Mouse (Mus musculus): ENCODE results near the gene Arhgap23. TPM values are rescaled to one million over a fixed set of nuclear protein-coding genes. Genes with fewer than 3 reads are reported as not detected.

The Arhgap23 gene
- total and polyA plus RNA-seq, 2 experiments from 2014 or later, result 9.6 to 80.2 TPM

DNA sequence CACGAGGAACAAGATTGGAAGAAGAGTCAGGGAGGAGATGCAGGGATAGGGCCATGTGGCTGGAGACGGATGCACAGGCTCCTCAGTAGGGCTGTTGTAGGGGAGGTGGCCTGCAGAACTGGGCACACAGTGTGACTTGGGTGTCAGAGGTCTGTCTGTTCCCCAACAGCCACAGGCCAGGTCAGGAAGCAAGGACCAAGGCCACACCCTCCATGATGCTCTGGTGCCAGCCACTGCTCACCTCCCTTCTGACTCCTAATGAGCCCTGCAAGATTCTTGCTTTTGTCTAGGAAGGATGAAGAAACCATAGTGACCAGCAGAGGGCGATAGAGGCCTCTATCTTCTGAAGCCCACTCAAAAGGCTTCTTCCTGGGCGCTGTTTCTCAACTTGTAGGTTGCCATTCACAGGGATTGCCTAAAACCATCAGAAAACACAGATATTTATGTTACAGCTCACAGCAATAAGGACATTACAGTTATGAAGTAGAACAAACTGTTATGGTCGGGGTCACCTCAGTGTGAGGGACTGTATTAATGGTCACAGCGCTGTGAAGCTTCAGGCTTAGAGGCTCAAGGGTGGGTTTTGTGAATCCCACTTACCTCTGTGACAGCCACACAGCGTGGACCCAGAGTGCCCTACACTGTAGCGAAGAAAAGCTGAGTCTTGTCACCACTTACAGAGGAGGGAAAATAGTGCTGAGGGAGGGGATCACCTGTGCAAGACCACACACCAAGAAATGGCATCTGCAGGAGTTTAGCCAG is 61.2 kb downstream of the Arhgap23 start:
- H3K27ac ChIP-seq (ENCODE audit: low read depth, low read length), result no peak overlapping the region

DNA sequence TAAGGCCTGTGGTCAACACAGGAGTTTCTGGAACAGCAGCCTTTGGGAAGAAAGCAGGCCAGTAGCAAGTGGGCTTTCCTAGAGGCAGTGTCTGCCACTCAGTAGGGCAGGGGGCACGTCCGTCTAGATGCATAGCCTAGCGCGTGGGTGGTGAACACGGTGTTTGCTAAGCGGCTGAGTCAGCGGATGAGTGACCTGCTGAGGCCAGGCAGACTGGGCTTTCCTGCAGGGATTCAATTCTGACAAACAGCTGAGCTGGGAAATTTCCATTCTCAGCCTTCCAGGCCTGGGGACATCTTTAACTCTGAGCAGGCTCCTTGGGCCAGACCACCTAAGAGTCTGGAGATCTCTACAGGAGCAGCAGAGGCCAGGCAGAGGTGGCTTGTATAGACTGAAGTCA is 62.1 kb downstream of the Arhgap23 start:
- Histone ChIP-seq H3K36me3 (ENCODE audit: insufficient read depth, low read length) (peaks cover 64% of the 10 kb centered on the region), H3K4me3 (ENCODE audit: low read depth, low read length) (no peak overlapping the region), H3K27me3 (ENCODE audit: insufficient read depth, low read length) (no peaks in the 10 kb centered on the region), H3K27ac (ENCODE audit: low read depth, low read length) (no peak overlapping the region), H3K4me1 (ENCODE audit: insufficient read depth, low read length) (no peaks in the 10 kb centered on the region), H3K9me3 (ENCODE audit: low read length) (no peaks in the 10 kb centered on the region), H3K9ac (replicated peaks; ENCODE audit: low read length, poor library complexity, severe bottlenecking) (no peak overlapping the region), H3K4me2 (ENCODE audit: low read depth, low read length, poor library complexity, severe bottlenecking) (no peak overlapping the region)
- no peak for ATAC-seq (ENCODE audit: low FRiP score)
- 80% methylated on average over 7 of the region's 7 CpGs for WGBS
- no peak for DNase-seq (ENCODE audit: low spot score)
- TF ChIP-seq CTCF (IDR thresholded peaks at IDR 0.05), result no peak

More for the DNA sequence above, 61.2 kb downstream of the Arhgap23 start:
- Histone ChIP-seq H3K27me3 (ENCODE audit: insufficient read depth, low read length) (no peaks in the 10 kb centered on the region), H3K9me3 (ENCODE audit: low read length) (no peaks in the 10 kb centered on the region), H3K9ac (replicated peaks; ENCODE audit: low read length, poor library complexity, severe bottlenecking) (no peak overlapping the region), H3K4me1 (ENCODE audit: insufficient read depth, low read length) (no peaks in the 10 kb centered on the region), H3K36me3 (ENCODE audit: insufficient read depth, low read length) (peaks cover 59% of the 10 kb centered on the region), H3K4me3 (ENCODE audit: low read depth, low read length) (no peak overlapping the region), H3K4me2 (ENCODE audit: low read depth, low read length, poor library complexity, severe bottlenecking) (no peak overlapping the region)
- TF ChIP-seq CTCF (IDR thresholded peaks at IDR 0.05), result peak; percentile 94
- 0 out of 2 replicates have a peak, but pooled peaks have one; percentile 20 for ATAC-seq (ENCODE audit: low FRiP score)
- peak; percentile 91 for DNase-seq (ENCODE audit: low spot score)
- 52% methylated on average over 8 of the region's 8 CpGs for WGBS

DNA sequence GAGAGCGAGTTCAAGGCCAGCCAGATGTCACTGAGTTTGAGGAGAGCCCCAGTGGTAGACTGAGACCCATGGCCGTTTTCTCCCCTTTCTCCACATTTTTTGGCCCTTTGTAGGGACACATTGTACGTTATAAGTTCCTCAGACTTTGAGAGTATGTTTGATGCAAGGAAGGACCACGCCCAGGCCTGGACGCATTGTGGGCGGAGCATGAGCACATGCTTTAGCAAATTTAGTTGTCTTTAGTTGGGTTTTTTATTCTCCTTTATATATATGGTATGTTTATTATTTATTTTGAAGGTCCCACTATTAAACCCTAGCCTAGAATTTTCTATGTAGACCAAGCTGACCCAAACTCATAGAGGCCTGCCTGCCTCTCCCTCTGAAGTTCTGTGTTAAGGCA is 63.0 kb downstream of the Arhgap23 start:
- Histone ChIP-seq H3K36me3 (ENCODE audit: insufficient read depth, low read length) (peaks cover 68% of the 10 kb centered on the region), H3K4me2 (ENCODE audit: low read depth, low read length, poor library complexity, severe bottlenecking) (no peak overlapping the region), H3K9ac (replicated peaks; ENCODE audit: low read length, poor library complexity, severe bottlenecking) (no peak overlapping the region), H3K4me3 (ENCODE audit: low read depth, low read length) (no peak overlapping the region), H3K4me1 (ENCODE audit: insufficient read depth, low read length) (no peaks in the 10 kb centered on the region), H3K27me3 (ENCODE audit: insufficient read depth, low read length) (no peaks in the 10 kb centered on the region), H3K27ac (ENCODE audit: low read depth, low read length) (no peak overlapping the region), H3K9me3 (ENCODE audit: low read length) (no peaks in the 10 kb centered on the region)
- 91% methylated on average over 6 of the region's 6 CpGs for WGBS
- no peak for DNase-seq (ENCODE audit: low spot score)
- no peak for TF ChIP-seq CTCF (IDR thresholded peaks at IDR 0.05)
- no peak for ATAC-seq (ENCODE audit: low FRiP score)

DNA sequence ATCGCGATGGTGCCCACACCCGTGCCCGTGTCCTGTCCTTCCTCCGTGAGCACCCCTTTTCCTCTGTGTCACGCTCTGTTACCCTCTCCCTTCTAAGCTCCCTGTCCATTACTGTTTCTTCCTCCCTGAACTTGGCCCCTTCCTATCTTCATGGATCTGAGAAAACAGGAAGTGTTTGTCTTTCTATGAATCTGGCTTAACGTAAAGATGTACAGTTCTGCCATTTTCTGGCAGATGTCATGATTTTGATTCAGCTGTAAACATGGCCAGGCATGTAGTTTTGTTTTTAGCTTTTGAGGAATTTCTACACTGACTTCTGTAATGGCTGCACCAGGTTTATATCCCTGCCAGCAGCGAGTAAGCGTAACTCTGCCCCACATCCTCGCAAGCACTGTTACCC is 63.8 kb downstream of the Arhgap23 start:
- Histone ChIP-seq H3K4me2 (ENCODE audit: low read depth, low read length, poor library complexity, severe bottlenecking) (no peak overlapping the region), H3K27ac (ENCODE audit: low read depth, low read length) (no peak overlapping the region), H3K4me3 (ENCODE audit: low read depth, low read length) (no peak overlapping the region), H3K27me3 (ENCODE audit: insufficient read depth, low read length) (no peaks in the 10 kb centered on the region), H3K9me3 (ENCODE audit: low read length) (no peaks in the 10 kb centered on the region), H3K36me3 (ENCODE audit: insufficient read depth, low read length) (peaks cover 65% of the 10 kb centered on the region), H3K9ac (replicated peaks; ENCODE audit: low read length, poor library complexity, severe bottlenecking) (no peak overlapping the region), H3K4me1 (ENCODE audit: insufficient read depth, low read length) (no peaks in the 10 kb centered on the region)
- ATAC-seq (ENCODE audit: low FRiP score) (no peak), DNase-seq (ENCODE audit: low spot score) (no peak)
- TF ChIP-seq CTCF (IDR thresholded peaks at IDR 0.05), result no peak
- WGBS, result 93% methylated on average over 10 of the region's 10 CpGs

DNA sequence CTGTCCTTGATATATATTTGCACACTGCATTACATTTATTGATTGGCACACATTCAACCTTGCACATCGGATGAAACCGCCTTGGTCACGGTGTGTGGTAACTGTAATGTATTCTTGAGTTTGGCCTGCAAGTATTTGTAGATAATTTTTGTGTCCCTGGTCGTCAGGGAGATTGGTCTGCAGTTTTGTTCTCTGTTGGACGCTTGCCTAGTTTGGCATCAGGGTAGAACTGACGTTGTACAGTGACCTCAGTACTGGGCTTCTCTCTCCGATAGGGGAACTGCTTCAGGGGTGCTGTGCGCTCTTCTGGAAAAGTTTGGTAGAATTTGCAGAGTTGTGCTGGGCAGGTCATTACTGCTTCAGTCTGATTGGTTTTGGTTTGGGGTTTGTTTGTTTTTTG is 64.5 kb downstream of the Arhgap23 start:
- H3K4me3 ChIP-seq (ENCODE audit: low read depth, low read length), result no peak overlapping the region
- no peak overlapping the region for H3K27ac ChIP-seq (ENCODE audit: low read depth, low read length)
- TF ChIP-seq CTCF (IDR thresholded peaks at IDR 0.05), result no peak
- WGBS, result 71% methylated on average over 8 of the region's 8 CpGs
- no peak overlapping the region for H3K9ac ChIP-seq (replicated peaks; ENCODE audit: low read length, poor library complexity, severe bottlenecking)
- ATAC-seq (ENCODE audit: low FRiP score), result no peak
- DNase-seq (ENCODE audit: low spot score), result no peak
- no peaks in the 10 kb centered on the region for H3K9me3 ChIP-seq (ENCODE audit: low read length)
- no peaks in the 10 kb centered on the region for H3K27me3 ChIP-seq (ENCODE audit: insufficient read depth, low read length)
- no peaks in the 10 kb centered on the region for H3K4me1 ChIP-seq (ENCODE audit: insufficient read depth, low read length)
- no peak overlapping the region for H3K4me2 ChIP-seq (ENCODE audit: low read depth, low read length, poor library complexity, severe bottlenecking)
- peaks cover 63% of the 10 kb centered on the region for H3K36me3 ChIP-seq (ENCODE audit: insufficient read depth, low read length)

DNA sequence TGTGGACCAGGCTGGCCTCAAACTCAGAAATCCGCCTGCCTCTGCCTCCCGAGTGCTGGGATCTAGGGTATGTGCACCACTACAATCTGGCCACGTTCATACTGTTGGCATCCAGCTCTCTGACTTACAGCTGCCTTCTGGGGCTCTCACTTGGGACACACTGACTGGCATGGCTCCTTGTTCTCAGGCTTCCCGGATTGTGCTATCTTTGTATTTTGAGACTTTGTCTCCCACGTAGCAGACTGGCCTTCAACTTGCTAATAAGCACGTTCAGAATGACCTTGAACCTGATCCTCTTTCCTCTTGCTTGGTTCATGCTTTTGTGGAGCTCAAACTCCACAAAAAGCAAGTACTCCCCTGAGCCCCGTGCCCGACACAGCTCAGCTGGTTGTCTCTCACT is 70.3 kb downstream of the Arhgap23 start:
- ATAC-seq (ENCODE audit: low FRiP score) (no peak), DNase-seq (ENCODE audit: low spot score) (no peak)
- TF ChIP-seq CTCF (IDR thresholded peaks at IDR 0.05), result no peak
- H3K36me3 ChIP-seq (ENCODE audit: insufficient read depth, low read length), result peaks cover 42% of the 10 kb centered on the region
- no peak overlapping the region for H3K9ac ChIP-seq (replicated peaks; ENCODE audit: low read length, poor library complexity, severe bottlenecking)
- no peaks in the 10 kb centered on the region for H3K27me3 ChIP-seq (ENCODE audit: insufficient read depth, low read length)
- H3K4me3 ChIP-seq (ENCODE audit: low read depth, low read length), result no peak overlapping the region
- no peak overlapping the region for H3K27ac ChIP-seq (ENCODE audit: low read depth, low read length)
- no peaks in the 10 kb centered on the region for H3K4me1 ChIP-seq (ENCODE audit: insufficient read depth, low read length)
- 75% methylated on average over 8 of the region's 8 CpGs for WGBS
- H3K9me3 ChIP-seq (ENCODE audit: low read length), result no peaks in the 10 kb centered on the region
- no peak overlapping the region for H3K4me2 ChIP-seq (ENCODE audit: low read depth, low read length, poor library complexity, severe bottlenecking)
